Mouse (Mus musculus): ENCODE results near the gene Wdr91.

Gene Wdr91

GRCm38 (mm10) chr6:34879101-34879740 lies 31.5 kb downstream of the Wdr91 start:
- DNase-seq (ENCODE audit: low spot score) = no peak

GRCm38 (mm10) chr6:34877509-34878321 lies 33.0 kb downstream of the Wdr91 start, which contains the start of gene Cyren:
Cyren (minus strand) TSS chr6:34878060.
- peak; percentile 84 for DNase-seq (ENCODE audit: low spot score)

- no peak for DNase-seq (ENCODE audit: low spot score)
Observed at GRCm38 (mm10) chr6:34876835-34877156, 33.9 kb downstream of the Wdr91 start.

GRCm38 (mm10) chr6:34875966-34876834 lies 34.5 kb downstream of the Wdr91 start:
- no peak for DNase-seq (ENCODE audit: low spot score)

GRCm38 (mm10) chr6:34875268-34875761 lies 35.4 kb downstream of the Wdr91 start:
- no peak for DNase-seq (ENCODE audit: low spot score)

GRCm38 (mm10) chr6:34874101-34874921 lies 36.4 kb downstream of the Wdr91 start:
- no peak for DNase-seq (ENCODE audit: low spot score)

GRCm38 (mm10) chr6:34872871-34873270 lies 37.8 kb downstream of the Wdr91 start:
- DNase-seq (ENCODE audit: low spot score) = no peak

GRCm38 (mm10) chr6:34871929-34872328 lies 38.7 kb downstream of the Wdr91 start:
- no peak for DNase-seq (ENCODE audit: low spot score)

GRCm38 (mm10) chr6:34870724-34871123 lies 40.0 kb downstream of the Wdr91 start:
- no peak for DNase-seq (ENCODE audit: low spot score)

- DNase-seq (ENCODE audit: low spot score) = no peak
Observed at GRCm38 (mm10) chr6:34870136-34870535, 40.5 kb downstream of the Wdr91 start.

- DNase-seq (ENCODE audit: low spot score) = no peak
Observed at GRCm38 (mm10) chr6:34869225-34869915, 41.3 kb downstream of the Wdr91 start.

GRCm38 (mm10) chr6:34868507-34869217 lies 42.0 kb downstream of the Wdr91 start:
- no peak for DNase-seq (ENCODE audit: low spot score)

GRCm38 (mm10) chr6:34867995-34868350 lies 42.7 kb downstream of the Wdr91 start:
- DNase-seq (ENCODE audit: low spot score) = no peak

GRCm38 (mm10) chr6:34867301-34867994 lies 43.2 kb downstream of the Wdr91 start:
- DNase-seq (ENCODE audit: low spot score) = no peak

GRCm38 (mm10) chr6:34866786-34867185 lies 43.9 kb downstream of the Wdr91 start:
- DNase-seq (ENCODE audit: low spot score) = no peak

- no peak for DNase-seq (ENCODE audit: low spot score)
Observed at GRCm38 (mm10) chr6:34865711-34866593, 44.7 kb downstream of the Wdr91 start.

GRCm38 (mm10) chr6:34865213-34865612 lies 45.5 kb downstream of the Wdr91 start:
- no peak for DNase-seq (ENCODE audit: low spot score)

GRCm38 (mm10) chr6:34863786-34864514 lies 46.7 kb downstream of the Wdr91 start:
- DNase-seq (ENCODE audit: low spot score) = no peak

Measured in ovary, postnatal 10 days (tissue).